Mouse (Mus musculus) cerebellum, adult 2 months (tissue): ENCODE results near the gene Arhgap24. TPM values are rescaled to one million over a fixed set of nuclear protein-coding genes. Genes with fewer than 3 reads are reported as not detected.

Source experiments
- DNase-seq, 2 experiments: peaks; one replicate each; pipeline ENCODE4 v3.0.0; 2021
- H3K27ac ChIP-seq: fragments of 200-500 bp; 2 replicates; pipeline ENCODE4 v1.5.1; 2012; ENCODE audit warnings: low read length, control low read depth, inconsistent platforms; ENCODE audit not compliant: insufficient read depth
- H3K27me3 ChIP-seq: fragments of 200-500 bp; 2 replicates; pipeline ENCODE4 v1.6.1; 2012; ENCODE audit warnings: inconsistent platforms, mild to moderate bottlenecking, low read length, moderate library complexity; ENCODE audit not compliant: control insufficient read depth, insufficient read depth
- H3K4me1 ChIP-seq: fragments of 200-500 bp; 2 replicates; pipeline ENCODE4 v1.6.1; 2011; ENCODE audit warnings: low read length; ENCODE audit not compliant: control insufficient read depth, insufficient read depth
- H3K4me3 ChIP-seq: fragments of 200-500 bp; replicated peaks from 2 replicates; pipeline ENCODE3; 2011; ENCODE audit warnings: mild to moderate bottlenecking, low read depth, low read length, control low read depth; ENCODE audit not compliant: insufficient read depth
- CTCF ChIP-seq: fragments of 200-500 bp; IDR thresholded peaks from 2 replicates; pipeline ENCODE4 v1.5.1; 2011; ENCODE audit warnings: low read depth, mild to moderate bottlenecking, control low read depth, low read length, moderate library complexity, borderline replicate concordance; ENCODE audit not compliant: insufficient read depth
- POLR2A ChIP-seq: fragments of 200-500 bp; IDR thresholded peaks from 2 replicates; pipeline ENCODE4 v1.6.1; 2011; ENCODE audit warnings: low read length, control low read depth, borderline replicate concordance; ENCODE audit not compliant: insufficient read depth
- WGBS: fragments of 180-500 bp; shearing (Covaris S2); methylation state at CpG from one replicate; pipeline ENCODE4 v1.1.7; 2018; 5-methylcytosine and 5-hydroxymethylcytosine counted together
- polyA plus RNA-seq: library from polyadenylated mRNA; depleted of rRNA; stranded (reverse); fragments of >200 nt; gene quantifications from 2 replicates; pipeline ENCODE4 v1.2.3, GENCODE M21; 2012

Gene Arhgap24
- polyA plus RNA-seq, 1 experiment: 11.3 TPM

GRCm38 (mm10) chr5:102719368-102719972 is 238.3 kb downstream of the Arhgap24 start:
- H3K4me3 ChIP-seq: no peak overlapping the region
- 65% methylated on average over 8 of the region's 8 CpGs for WGBS
- no peak for DNase-seq
- TF ChIP-seq CTCF (no peak), POLR2A (no peak)
- no peaks in the 10 kb centered on the region for H3K27me3 ChIP-seq
- H3K4me1 ChIP-seq: no peaks in the 10 kb centered on the region
- no peak overlapping the region for H3K27ac ChIP-seq

GRCm38 (mm10) chr5:102723558-102723957 is 242.4 kb downstream of the Arhgap24 start:
- DNase-seq: no peak
- no peak for TF ChIP-seq CTCF
- no peak for TF ChIP-seq POLR2A
- no peaks in the 10 kb centered on the region for H3K27me3 ChIP-seq
- 95% methylated on average over 3 of the region's 3 CpGs for WGBS
- H3K4me1 ChIP-seq: no peaks in the 10 kb centered on the region
- H3K4me3 ChIP-seq: no peak overlapping the region
- no peak overlapping the region for H3K27ac ChIP-seq

GRCm38 (mm10) chr5:102724813-102725348 is 243.7 kb downstream of the Arhgap24 start:
- no peak for TF ChIP-seq CTCF
- no peak for TF ChIP-seq POLR2A
- H3K4me3 ChIP-seq: no peak overlapping the region
- 44% methylated on average over 9 of the region's 9 CpGs for WGBS
- no peaks in the 10 kb centered on the region for H3K4me1 ChIP-seq
- no peak overlapping the region for H3K27ac ChIP-seq
- no peaks in the 10 kb centered on the region for H3K27me3 ChIP-seq
- no peak for DNase-seq

GRCm38 (mm10) chr5:102725365-102725764 is 244.2 kb downstream of the Arhgap24 start:
- no peak for DNase-seq
- no peak overlapping the region for H3K4me3 ChIP-seq
- no peak overlapping the region for H3K27ac ChIP-seq
- TF ChIP-seq POLR2A: no peak
- no peaks in the 10 kb centered on the region for H3K4me1 ChIP-seq
- no peaks in the 10 kb centered on the region for H3K27me3 ChIP-seq
- WGBS: 79% methylated on average over 6 of the region's 6 CpGs

GRCm38 (mm10) chr5:102726985-102727384 is 245.8 kb downstream of the Arhgap24 start:
- WGBS: 54% methylated on average over 4 of the region's 4 CpGs
- Histone ChIP-seq H3K27me3 (no peaks in the 10 kb centered on the region), H3K4me3 (no peak overlapping the region), H3K4me1 (no peaks in the 10 kb centered on the region), H3K27ac (no peak overlapping the region)
- no peak for DNase-seq
- TF ChIP-seq CTCF: no peak
- TF ChIP-seq POLR2A: no peak

- Histone ChIP-seq H3K27me3 (no peaks in the 10 kb centered on the region), H3K27ac (no peak overlapping the region), H3K4me1 (no peaks in the 10 kb centered on the region), H3K4me3 (no peak overlapping the region)
- no peak for TF ChIP-seq CTCF
- no peak for TF ChIP-seq POLR2A
- no peak for DNase-seq
Observed at GRCm38 (mm10) chr5:102728531-102728930, 247.3 kb downstream of the Arhgap24 start.

GRCm38 (mm10) chr5:102729476-102729875 is 248.3 kb downstream of the Arhgap24 start:
- Histone ChIP-seq H3K4me3 (no peak overlapping the region), H3K27ac (no peak overlapping the region), H3K27me3 (no peaks in the 10 kb centered on the region), H3K4me1 (no peaks in the 10 kb centered on the region)
- DNase-seq: no peak
- TF ChIP-seq CTCF (no peak), POLR2A (no peak)
- 76% methylated on average over 3 of the region's 3 CpGs for WGBS

- no peak for DNase-seq
- H3K4me1 ChIP-seq: no peaks in the 10 kb centered on the region
- WGBS: 91% methylated on average over 5 of the region's 5 CpGs
Observed at GRCm38 (mm10) chr5:102736131-102736530, 254.9 kb downstream of the Arhgap24 start.

More at GRCm38 (mm10) chr5:102736131-102736530, 254.9 kb downstream of the Arhgap24 start:
- H3K4me3 ChIP-seq: no peak overlapping the region
- no peak for TF ChIP-seq POLR2A
- no peak for TF ChIP-seq CTCF
- no peak overlapping the region for H3K27ac ChIP-seq
- no peaks in the 10 kb centered on the region for H3K27me3 ChIP-seq
